Mouse (Mus musculus) frontal cortex, adult 2 months (tissue): ENCODE data around the gene Arf6. TPM values are rescaled to one million over a fixed set of nuclear protein-coding genes. Genes with fewer than 3 reads are reported as not detected.
"Not testable (repeated sequence)": the region's sequence is repeated elsewhere in the genome, so short reads cannot be mapped to it uniquely, and the experiment has no call there.

Experiments used
- DNase-seq, 2 experiments: peaks; one replicate each; pipeline ENCODE4 v3.0.0; 2022; ENCODE audit warnings: low spot score in 1 of 2; ENCODE audit errors: extremely low spot score in 1 of 2
- polyA plus RNA-seq: library from polyadenylated mRNA; depleted of rRNA; stranded (reverse); fragments of >200 nt; gene quantifications from 2 replicates; pipeline ENCODE4 v1.2.3, GENCODE M21; 2012; rRNA removed

The Arf6 gene
- polyA plus RNA-seq, result 46.3 and 48.8 TPM in 2 replicates

GRCm38 (mm10) chr12:69371854-69372671, at the start of gene Arf6, which contains the start of gene Gm9887:
Gene Arf6 (plus strand): TSS chr12:69372150.
Gene Gm9887 (minus strand): TSS chr12:69372458.
- DNase-seq, result peak; percentile 92 to 98

DNA sequence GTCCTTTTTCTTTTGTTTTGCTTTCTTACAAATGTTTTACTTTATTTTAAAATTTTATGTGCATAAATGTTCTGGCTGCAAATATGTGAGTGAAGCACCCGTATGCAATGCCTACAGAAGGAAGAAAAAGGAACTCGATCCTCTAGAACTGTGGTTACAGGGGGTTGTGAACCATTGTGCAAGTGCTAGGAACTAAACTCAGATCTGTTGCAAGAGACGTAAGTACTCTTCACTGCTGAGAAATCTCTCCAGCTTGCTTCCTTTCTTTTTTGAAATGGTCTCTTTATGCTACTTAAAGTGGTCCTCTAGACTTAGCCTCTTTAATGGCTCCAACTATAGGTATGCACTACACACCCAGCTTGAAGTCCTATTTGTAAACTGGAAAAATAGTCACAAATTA, 40.8 kb upstream of the Arf6 start:
- no peak for DNase-seq

DNA sequence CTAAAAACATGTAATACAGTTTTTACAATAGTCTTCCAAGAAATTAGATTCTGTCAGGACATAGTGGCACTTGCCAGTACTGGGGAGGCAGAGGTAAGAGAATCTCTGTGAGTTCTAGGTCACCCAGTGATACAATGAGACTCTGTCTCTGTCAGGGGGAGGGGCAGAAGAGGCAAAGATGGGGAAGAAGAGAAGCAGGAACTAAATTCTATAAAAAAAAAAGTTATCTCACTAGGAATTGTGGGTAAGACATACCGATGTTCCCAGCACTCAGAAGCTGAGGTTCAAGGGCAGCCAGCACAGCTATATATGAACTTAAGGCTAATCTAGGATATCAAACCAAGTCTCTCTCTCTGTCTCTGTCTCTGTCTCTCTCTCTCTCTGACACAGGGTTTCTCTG, 39.8 kb upstream of the Arf6 start:
- DNase-seq, result no peak

- DNase-seq, result peak in 1 of 2 experiments; percentile 42
Observed at GRCm38 (mm10) chr12:69333547-69333946, 38.4 kb upstream of the Arf6 start.

DNA sequence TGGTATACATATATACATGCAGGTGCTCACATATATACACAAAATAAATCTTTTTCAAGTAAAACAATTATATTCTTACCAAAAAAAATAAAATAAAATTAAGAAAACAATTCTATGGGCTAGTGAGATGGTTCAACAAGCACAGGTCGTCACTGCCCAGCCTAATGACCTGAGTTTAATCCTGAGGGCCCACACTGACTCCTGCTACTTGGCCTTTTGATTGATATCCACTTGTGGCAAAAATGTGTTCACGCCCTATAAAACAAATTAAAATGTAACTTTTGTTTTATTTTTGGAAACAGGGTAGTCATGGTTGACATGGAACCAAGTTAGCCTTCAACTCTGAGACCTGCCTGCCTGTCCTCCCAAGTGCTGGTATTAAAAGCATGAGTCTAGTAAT, 22.0 kb upstream of the Arf6 start:
- DNase-seq, result no peak

- no peak for DNase-seq
Observed at GRCm38 (mm10) chr12:69351685-69352084, 20.3 kb upstream of the Arf6 start.

- peak; percentile 80 to 95 for DNase-seq
Observed at GRCm38 (mm10) chr12:69356546-69357299, 15.2 kb upstream of the Arf6 start, which contains the start of gene Nemf. Gene Nemf (minus strand): TSS chr12:69357165.

DNA sequence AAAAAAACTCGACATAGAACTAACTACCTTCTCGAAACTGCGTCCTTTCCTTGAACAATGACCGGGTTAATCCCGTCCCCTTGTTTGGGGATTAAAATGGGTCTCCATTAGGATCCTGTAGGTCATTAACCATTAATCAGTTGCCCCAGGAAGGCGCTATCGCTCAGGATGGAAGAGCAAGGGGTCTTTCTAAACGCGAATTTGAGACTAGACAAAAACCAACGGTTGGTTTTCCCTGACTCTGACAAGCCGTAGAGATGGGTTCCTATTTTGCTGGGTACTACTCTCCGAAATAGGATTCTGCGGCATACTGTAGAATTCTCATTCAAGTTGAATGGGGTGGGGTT, 14.7 kb upstream of the Arf6 start:
- DNase-seq, result no peak

DNA sequence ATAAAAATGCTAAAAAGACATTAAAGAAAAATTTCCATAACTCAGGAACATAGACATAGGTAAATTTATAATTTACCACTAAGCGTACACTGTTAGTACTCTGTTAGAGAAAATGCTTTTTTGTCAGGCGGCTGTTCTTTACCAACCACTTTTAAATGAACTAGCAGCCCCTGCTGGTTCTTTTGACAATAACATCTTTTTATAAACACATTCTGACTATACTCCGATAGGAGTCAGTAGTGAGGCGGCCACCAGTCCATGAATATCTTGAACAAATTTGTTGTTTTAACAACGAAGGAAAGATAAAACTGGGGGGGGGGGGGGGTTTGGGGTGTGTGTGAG, 11.3 kb upstream of the Arf6 start:
- peak; percentile 58 to 89 for DNase-seq

GRCm38 (mm10) chr12:69360997-69361899, 10.7 kb upstream of the Arf6 start:
- DNase-seq, result peak; percentile 96 to 100

- DNase-seq, result no peak
Observed at GRCm38 (mm10) chr12:69361919-69362318, 10.0 kb upstream of the Arf6 start.

GRCm38 (mm10) chr12:69362388-69362787, 9.6 kb upstream of the Arf6 start:
- no peak for DNase-seq

- DNase-seq, result not testable (repeated sequence)
Observed at GRCm38 (mm10) chr12:69363110-69363509, 8.8 kb upstream of the Arf6 start.

GRCm38 (mm10) chr12:69363899-69364762, 7.8 kb upstream of the Arf6 start:
- peak in 1 of 2 experiments; percentile 68 for DNase-seq

GRCm38 (mm10) chr12:69365757-69366156, 6.2 kb upstream of the Arf6 start:
- no peak for DNase-seq

DNA sequence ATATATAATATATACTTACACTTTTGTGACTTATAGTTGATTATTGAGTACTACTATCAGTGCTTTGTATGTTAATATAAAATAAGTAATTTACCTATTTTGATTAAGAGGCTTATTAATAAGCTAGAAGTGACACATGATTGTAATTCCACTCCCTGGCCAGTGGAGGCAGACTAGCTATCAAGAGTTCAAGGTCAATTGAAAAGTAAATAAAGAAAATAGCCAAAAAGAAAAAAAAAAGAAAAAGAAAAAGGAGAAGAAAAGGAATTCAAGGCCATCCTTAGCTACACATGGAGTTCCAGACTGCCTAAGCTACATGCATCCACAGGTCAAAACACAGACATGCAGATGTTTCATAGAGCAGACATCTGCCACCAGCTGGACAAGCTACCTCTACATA, 5.5 kb upstream of the Arf6 start:
- DNase-seq, result no peak

DNA sequence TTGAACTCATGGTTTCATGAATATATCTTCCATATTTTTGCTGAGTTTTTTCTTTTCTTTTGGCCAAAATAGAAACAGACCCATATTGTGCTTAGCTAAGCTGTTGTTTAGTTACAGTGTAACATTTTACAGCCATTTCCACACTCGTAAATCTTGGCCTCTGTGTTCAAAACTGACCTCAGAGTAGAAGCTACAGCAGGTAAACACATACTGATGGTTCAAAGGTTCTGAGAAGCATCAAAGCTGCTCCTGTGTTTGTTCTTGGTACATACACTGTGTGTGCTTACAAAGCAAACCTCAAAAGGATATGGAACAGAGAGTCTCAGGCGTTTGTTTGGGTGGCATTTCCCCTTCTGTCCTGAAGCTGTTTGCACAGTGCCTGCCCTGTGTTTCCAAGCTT, 4.4 kb upstream of the Arf6 start:
- no peak for DNase-seq

DNA sequence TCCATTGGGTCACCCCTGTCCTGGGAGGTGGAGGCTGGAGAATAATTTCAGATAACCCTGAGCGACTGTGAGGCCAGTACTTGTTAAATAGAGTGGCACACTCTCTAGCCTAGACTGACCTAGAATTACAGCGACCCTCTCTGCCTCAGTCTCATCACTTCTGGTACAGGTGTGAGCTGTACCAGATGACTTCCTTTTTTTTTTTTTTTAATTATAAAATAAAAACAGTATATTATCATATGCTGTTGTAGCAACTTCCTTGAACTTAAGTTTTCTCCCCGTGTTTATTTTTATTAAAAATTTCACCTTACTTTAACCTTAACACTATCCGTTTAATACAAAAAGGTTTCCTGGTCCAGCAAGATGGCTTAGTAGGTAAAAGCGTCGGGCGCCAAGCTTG, 1.0 kb upstream of the Arf6 start:
- DNase-seq, result no peak

GRCm38 (mm10) chr12:69371421-69371853, 513 bp upstream of the Arf6 start:
- DNase-seq, result peak in 1 of 2 experiments; percentile 74
